ENCODE assay signal across 12 mouse cellular contexts in genomic region chr9:44491351-44491750, GRCm38 (mm10). TPM values are rescaled to one million over a fixed set of nuclear protein-coding genes. Genes with fewer than 3 reads are reported as not detected.
DNase-seq lines count a peak whose midpoint lies in the region; ATAC-seq and TF ChIP-seq lines count a peak whose summit lies in the region.
"Had no signal": no experiment of that assay in that cellular context is flagged by ENCODE, and none has a peak within 500 bp of the region (broad histone marks: within the 10 kb centered on the region; RNA-seq: fewer than 3 reads in every experiment).

No protein-coding gene starts in this region.

- ATAC-seq in heart, postnatal 0 days (ENCODE audit: insufficient read depth, low read depth), result no peak
- ATAC-seq in limb, embryonic 13.5 days (ENCODE audit: low FRiP score, low read depth), result no peak
- ATAC-seq: forebrain, embryonic 16.5 days; midbrain, embryonic 16.5 days had no signal

- peak; percentile 51 for DNase-seq in adrenal gland, postnatal 14 days
- DNase-seq in adrenal gland, postnatal 4 days (ENCODE audit: low spot score in 2 of 2), result no peak
- DNase-seq in heart, postnatal 0 days (ENCODE audit: low spot score), result no peak
- DNase-seq in heart, postnatal 14 days, result no peak
- DNase-seq in ZHBTc4 (ENCODE audit: low read depth, low spot score), result peak; percentile 75
- no peak for DNase-seq in layer of hippocampus, adult 9-11 months
- DNase-seq in urinary bladder, postnatal 14 days (ENCODE audit: low spot score), result no peak
- DNase-seq: lung, adult 18-20 months had no signal

- H3K9ac ChIP-seq in heart, postnatal 0 days (replicated peaks; ENCODE audit: low read depth, low read length), result 0 out of 2 replicates have a peak overlapping the region, but pooled peaks have one; percentile 4
- no peak overlapping the region for H3K9ac ChIP-seq in limb, embryonic 13.5 days

- no peak for TF ChIP-seq EP300 in heart, postnatal 0 days (IDR thresholded peaks at IDR 0.05; ENCODE audit: low read depth)

- H3K9me3 ChIP-seq in heart, postnatal 0 days (replicated peaks; ENCODE audit: control insufficient read depth, low read length), result no peaks in the 10 kb centered on the region
- no peaks in the 10 kb centered on the region for H3K9me3 ChIP-seq in limb, embryonic 13.5 days

- no peaks in the 10 kb centered on the region for H3K27me3 ChIP-seq in heart, postnatal 0 days (ENCODE audit: control insufficient read depth, insufficient read depth, low read length)
- H3K27me3 ChIP-seq in limb, embryonic 13.5 days, result no peaks in the 10 kb centered on the region

- intact Hi-C loops in heart, postnatal 14 days (cut with DNase I), result no loop called here

- H3K36me3 ChIP-seq in heart, postnatal 0 days (replicated peaks; ENCODE audit: control insufficient read depth, insufficient read depth, low read length), result peaks cover 8% of the 10 kb centered on the region; the same call in 1 of the 2 replicates
- H3K36me3 ChIP-seq in limb, embryonic 13.5 days, result peaks cover 10% of the 10 kb centered on the region

- H3K4me3 ChIP-seq in heart, postnatal 0 days (ENCODE audit: low read depth, low read length), result no peak overlapping the region
- H3K4me3 ChIP-seq in limb, embryonic 13.5 days, result no peak overlapping the region

- no peak overlapping the region for H3K4me2 ChIP-seq in heart, postnatal 0 days (ENCODE audit: low read depth, low read length)
- 0 out of 2 replicates have a peak overlapping the region, but pooled peaks have one; percentile 97 for H3K4me2 ChIP-seq in limb, embryonic 13.5 days (replicated peaks)

- peak overlapping the region; percentile 93 for H3K27ac ChIP-seq in heart, postnatal 0 days (ENCODE audit: low read depth)
- no peak overlapping the region for H3K27ac ChIP-seq in limb, embryonic 13.5 days

- peaks cover 82% of the 10 kb centered on the region for H3K4me1 ChIP-seq in heart, postnatal 0 days (ENCODE audit: control insufficient read depth, insufficient read depth)
- H3K4me1 ChIP-seq in limb, embryonic 13.5 days, result peaks cover 100% of the 10 kb centered on the region

- WGBS in heart, postnatal 0 days, result 73% methylated on average over 10 of the region's 10 CpGs
- 45% methylated on average over 10 of the region's 10 CpGs for WGBS in limb, embryonic 13.5 days

- no peak for TF ChIP-seq CTCF in heart, postnatal 0 days (IDR thresholded peaks at IDR 0.05; ENCODE audit: low read depth)

RNA-seq across cellular contexts. Expression of gene Bcl9l, which starts 8.7 kb away (rescaled TPM):
- total RNA-seq in adrenal gland, postnatal 14 days (2021), result 59.3 and 61.7 TPM in 2 replicates
- total RNA-seq in adrenal gland, postnatal 4 days (2021), result 10 to 100 TPM; 86.4 to 97.9 TPM
- total RNA-seq in heart, postnatal 0 days (2014; rRNA removed; ENCODE audit: low replicate concordance), result 12.4 and 33.9 TPM in 2 replicates
- polyA plus RNA-seq in heart, postnatal 0 days (2015; fragmentation: Nextera tagmentation; extraction: Ambion mirVana), result 4.4 and 5.2 TPM in 2 replicates
- total RNA-seq in heart, postnatal 14 days (2021), result 10 to 100 TPM; 57.9 to 64.9 TPM
- 14.5 and 15.0 TPM in 2 replicates for polyA plus RNA-seq in limb, embryonic 13.5 days (2015; fragmentation: Nextera tagmentation; extraction: Ambion mirVana)

RNA-seq across cellular contexts. Expression of gene Upk2, which starts 36.6 kb away (rescaled TPM):
- total RNA-seq in adrenal gland, postnatal 14 days (2021), result not detected in 2 replicates
- not detected for total RNA-seq in adrenal gland, postnatal 4 days (2021)
- total RNA-seq in heart, postnatal 0 days (2014; rRNA removed; ENCODE audit: low replicate concordance), result 18.0 TPM in 1 of 2 replicates, not detected in the other
- polyA plus RNA-seq in heart, postnatal 0 days (2015; fragmentation: Nextera tagmentation; extraction: Ambion mirVana), result not detected in 2 replicates
- not detected for total RNA-seq in heart, postnatal 14 days (2021)
- 0.31 and 0.36 TPM in 2 replicates for polyA plus RNA-seq in limb, embryonic 13.5 days (2015; fragmentation: Nextera tagmentation; extraction: Ambion mirVana)
- total RNA-seq: layer of hippocampus, postnatal 10 days had no signal
- polyA plus RNA-seq: forebrain, embryonic 16.5 days; midbrain, embryonic 16.5 days had no signal

RNA-seq across cellular contexts. Expression of gene Foxr1, which starts 50.4 kb away (rescaled TPM):
- not detected in 2 replicates for total RNA-seq in adrenal gland, postnatal 14 days (2021)
- total RNA-seq in adrenal gland, postnatal 4 days (2021), result not detected
- not detected in 2 replicates for total RNA-seq in heart, postnatal 0 days (2014; rRNA removed; ENCODE audit: low replicate concordance)
- not detected in 2 replicates for polyA plus RNA-seq in heart, postnatal 0 days (2015; fragmentation: Nextera tagmentation; extraction: Ambion mirVana)
- total RNA-seq in heart, postnatal 14 days (2021), result not detected
- not detected in 2 replicates for polyA plus RNA-seq in limb, embryonic 13.5 days (2015; fragmentation: Nextera tagmentation; extraction: Ambion mirVana)
- total RNA-seq: layer of hippocampus, postnatal 10 days had no signal
- polyA plus RNA-seq: forebrain, embryonic 16.5 days; midbrain, embryonic 16.5 days had no signal

Comparison
In these comparisons a context has a peak if more than half of its experiments do, and no peak if none do; other contexts are left out.
1. DNase-seq: peak in adrenal gland, postnatal 14 days (single experiment) and ZHBTc4 (single experiment); none in adrenal gland, postnatal 4 days (0 of 2), heart, postnatal 0 days (single experiment), heart, postnatal 14 days (0 of 2), layer of hippocampus, adult 9-11 months (single experiment) and urinary bladder, postnatal 14 days (single experiment).